Mouse (Mus musculus): ENCODE data around the gene Galnt3. TPM values are rescaled to one million over a fixed set of nuclear protein-coding genes. Genes with fewer than 3 reads are reported as not detected.

The Galnt3 gene
- total RNA-seq, 2 experiments from 2014 or later: 0.17 to 0.52 TPM

GRCm38 (mm10) chr2:66107864-66108514 lies 16.8 kb downstream of the Galnt3 start:
- no peak for DNase-seq (ENCODE audit: low spot score in 2 of 2)

- no peak for DNase-seq (ENCODE audit: low spot score in 2 of 2)
These were observed 20.9 kb downstream of the Galnt3 start for GRCm38 (mm10) chr2:66103740-66104436.

GRCm38 (mm10) chr2:66101686-66102304 lies 23.0 kb downstream of the Galnt3 start:
- no peak for DNase-seq (ENCODE audit: low spot score in 2 of 2)

- DNase-seq (ENCODE audit: low spot score in 2 of 2): no peak
These were observed 24.0 kb downstream of the Galnt3 start for GRCm38 (mm10) chr2:66100671-66101351.

- DNase-seq (ENCODE audit: low spot score in 2 of 2): no peak
These were observed 24.6 kb downstream of the Galnt3 start for GRCm38 (mm10) chr2:66100239-66100638.

GRCm38 (mm10) chr2:66094622-66095181 lies 30.1 kb downstream of the Galnt3 start:
- no peak for DNase-seq (ENCODE audit: low spot score in 2 of 2)

GRCm38 (mm10) chr2:66091296-66091695 lies 33.5 kb downstream of the Galnt3 start:
- DNase-seq (ENCODE audit: low spot score in 2 of 2): no peak

- DNase-seq (ENCODE audit: low spot score in 2 of 2): peak in 1 of 2 experiments; percentile 17
These were observed 42.9 kb downstream of the Galnt3 start for GRCm38 (mm10) chr2:66081876-66082275.

GRCm38 (mm10) chr2:66080731-66081130 lies 44.1 kb downstream of the Galnt3 start:
- no peak for DNase-seq (ENCODE audit: low spot score in 2 of 2)

- no peak for DNase-seq (ENCODE audit: low spot score in 2 of 2)
These were observed 55.3 kb downstream of the Galnt3 start for GRCm38 (mm10) chr2:66069454-66069853.

GRCm38 (mm10) chr2:66063291-66063690 lies 61.5 kb downstream of the Galnt3 start:
- DNase-seq (ENCODE audit: low spot score in 2 of 2): no peak

GRCm38 (mm10) chr2:66044405-66045089 lies 80.2 kb downstream of the Galnt3 start:
- DNase-seq (ENCODE audit: low spot score in 2 of 2): no peak

- DNase-seq (ENCODE audit: low spot score in 2 of 2): no peak
These were observed 81.1 kb downstream of the Galnt3 start for GRCm38 (mm10) chr2:66043441-66044404.

GRCm38 (mm10) chr2:66041917-66042419 lies 82.8 kb downstream of the Galnt3 start:
- peak in 1 of 2 experiments; percentile 28 for DNase-seq (ENCODE audit: low spot score in 2 of 2)

GRCm38 (mm10) chr2:66041203-66041916 lies 83.4 kb downstream of the Galnt3 start:
- no peak for DNase-seq (ENCODE audit: low spot score in 2 of 2)

- DNase-seq (ENCODE audit: low spot score in 2 of 2): no peak
These were observed 84.2 kb downstream of the Galnt3 start for GRCm38 (mm10) chr2:66040611-66041010.

GRCm38 (mm10) chr2:66034907-66035679 lies 89.7 kb downstream of the Galnt3 start:
- DNase-seq (ENCODE audit: low spot score in 2 of 2): peak; percentile 23 to 42
